Mouse (Mus musculus) limb, embryonic 10.5 days (tissue): ENCODE results near the gene Fam71a. TPM values are rescaled to one million over a fixed set of nuclear protein-coding genes. Genes with fewer than 3 reads are reported as not detected.

Experiments used
- DNase-seq: peaks from one replicate; pipeline ENCODE4 v3.0.0-alpha.2; 2017; ENCODE audit warnings: low spot score
- H3K27ac ChIP-seq: fragments of 300-500 bp; sonication (generic); 2 replicates; pipeline ENCODE4 v1.5.1; 2016; ENCODE audit warnings: mild to moderate bottlenecking
- H3K27me3 ChIP-seq: fragments of 300-500 bp; sonication (generic); 2 replicates; pipeline ENCODE4 v1.6.1; 2016; ENCODE audit warnings: low read depth, mild to moderate bottlenecking; ENCODE audit not compliant: poor library complexity, severe bottlenecking
- H3K36me3 ChIP-seq: fragments of 300-500 bp; sonication (generic); 2 replicates; pipeline ENCODE4 v1.6.1; 2016; ENCODE audit warnings: mild to moderate bottlenecking, moderate library complexity
- H3K4me1 ChIP-seq: fragments of 300-500 bp; sonication (generic); 2 replicates; pipeline ENCODE4 v1.6.1; 2016
- H3K4me3 ChIP-seq: fragments of 300-500 bp; sonication (generic); 2 replicates; pipeline ENCODE4 v1.5.1; 2016; ENCODE audit warnings: mild to moderate bottlenecking, moderate library complexity
- H3K9me3 ChIP-seq: fragments of 300-500 bp; sonication (generic); replicated peaks from 2 replicates; pipeline ENCODE4 v1.6.1; 2016; ENCODE audit warnings: mild to moderate bottlenecking
- WGBS: fragments of 180-500 bp; shearing (Covaris S2); methylation state at CpG from one replicate; pipeline ENCODE4 v1.1.7; 2016; 5-methylcytosine and 5-hydroxymethylcytosine counted together
- polyA plus RNA-seq: library from polyadenylated mRNA; unstranded; fragments of >200 nt; fragmentation: Nextera tagmentation; extraction: Ambion mirVana; gene quantifications from 2 replicates; pipeline ENCODE4 v1.2.1, GENCODE M21; 2016

The Fam71a gene
- polyA plus RNA-seq, 1 experiment from 2014 or later, result not detected

DNA sequence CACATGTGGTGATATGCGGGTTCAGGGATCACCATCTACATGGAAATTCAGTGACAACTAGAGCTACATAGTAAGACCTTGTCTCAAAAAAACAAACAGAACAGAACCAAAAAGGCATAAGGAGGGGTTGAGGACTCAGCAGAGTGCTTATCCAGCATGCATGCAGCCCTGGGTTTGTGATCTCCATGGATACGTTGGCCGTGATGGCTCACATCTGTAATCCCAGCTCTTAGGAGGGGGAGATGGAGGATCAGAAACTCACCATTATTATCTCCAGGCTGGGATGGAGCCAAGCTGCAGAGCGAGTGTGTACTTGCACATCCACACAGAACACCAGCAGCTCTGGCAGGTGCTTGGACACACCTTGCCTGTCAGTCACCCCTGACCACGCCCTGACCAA lies 32.4 kb downstream of the Fam71a start:
- H3K9me3 ChIP-seq, result 0 out of 2 replicates have a peak, but pooled peaks cover 4% of the 10 kb centered on the region
- peaks cover 5% of the 10 kb centered on the region for H3K4me1 ChIP-seq
- no peaks in the 10 kb centered on the region for H3K36me3 ChIP-seq
- no peak overlapping the region for H3K27ac ChIP-seq
- no peak overlapping the region for H3K4me3 ChIP-seq
- no peaks in the 10 kb centered on the region for H3K27me3 ChIP-seq
- no peak for DNase-seq
- WGBS, result 81% methylated on average over 5 of the region's 5 CpGs

DNA sequence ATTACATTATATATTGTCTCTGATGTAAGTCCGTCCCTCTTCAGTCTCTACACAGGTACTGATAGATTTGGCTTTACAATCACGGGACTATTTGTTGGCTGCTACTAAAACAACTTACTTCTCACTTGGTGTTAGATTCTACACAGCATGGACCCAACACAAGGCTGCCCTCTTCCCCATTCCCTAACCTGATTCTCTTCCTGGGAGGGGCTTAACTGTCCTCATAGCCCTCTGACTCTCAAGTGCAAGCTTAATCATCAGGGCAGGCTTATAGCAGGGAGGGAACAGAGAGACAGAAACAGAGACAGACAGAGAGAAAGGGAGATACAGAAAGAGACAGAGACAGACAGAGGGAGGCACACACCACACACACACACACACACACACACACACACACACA lies 32.9 kb downstream of the Fam71a start:
- WGBS, result 89% methylated on average over 2 of the region's 2 CpGs
- H3K36me3 ChIP-seq, result no peaks in the 10 kb centered on the region
- H3K27me3 ChIP-seq, result no peaks in the 10 kb centered on the region
- H3K27ac ChIP-seq, result no peak overlapping the region
- no peak overlapping the region for H3K4me3 ChIP-seq
- peaks cover 5% of the 10 kb centered on the region for H3K4me1 ChIP-seq
- no peak for DNase-seq
- 0 out of 2 replicates have a peak, but pooled peaks cover 4% of the 10 kb centered on the region for H3K9me3 ChIP-seq

DNA sequence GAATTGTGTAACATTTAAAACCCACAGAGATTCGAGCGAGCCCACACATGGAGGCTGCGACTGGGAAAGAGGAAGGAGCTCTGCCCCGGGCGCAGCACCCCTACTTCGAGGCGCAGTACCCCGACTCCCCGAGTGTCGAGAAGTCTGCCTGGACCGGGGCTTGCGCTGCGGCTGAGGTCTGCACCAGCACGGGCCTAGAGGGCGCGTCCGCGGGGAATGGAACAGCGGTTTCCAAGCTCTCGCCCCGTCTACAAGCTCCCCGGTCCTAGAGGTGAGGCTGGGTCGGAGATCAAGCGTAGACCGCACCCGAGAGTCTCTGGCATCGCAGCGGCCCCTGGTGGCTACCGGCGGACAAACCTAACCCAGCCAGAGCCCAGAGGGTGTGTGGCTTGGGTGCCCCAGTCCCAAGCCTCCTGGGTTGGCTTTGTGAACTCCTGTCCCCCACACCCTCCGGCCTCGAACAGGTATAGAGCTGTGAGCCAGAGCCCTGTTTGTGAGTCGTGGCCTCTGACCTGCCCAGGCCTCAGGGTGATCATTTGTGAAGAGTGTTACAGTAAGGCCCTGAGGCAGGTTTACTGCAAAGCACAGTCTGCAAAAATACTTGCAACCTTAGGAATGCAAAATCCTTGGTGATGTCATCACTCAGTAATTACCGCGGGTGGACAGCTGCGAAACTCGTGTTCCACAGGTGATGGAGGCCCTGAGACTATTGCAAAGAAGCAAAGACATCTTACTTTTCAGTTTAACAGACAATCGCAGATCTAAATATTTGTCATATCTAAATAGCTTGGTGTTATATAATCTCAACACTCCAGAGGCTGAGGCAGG lies 38.6 kb downstream of the Fam71a start:
- H3K27ac ChIP-seq, result 0 out of 2 replicates have a peak overlapping the region, but pooled peaks have one; percentile 20
- peaks cover 6% of the 10 kb centered on the region; the same call in 1 of the 2 replicates for H3K4me1 ChIP-seq
- H3K27me3 ChIP-seq, result peaks cover 18% of the 10 kb centered on the region
- WGBS, result 15% methylated on average over 38 of the region's 38 CpGs
- H3K4me3 ChIP-seq, result peak overlapping the region; percentile 44
- no peaks in the 10 kb centered on the region for H3K36me3 ChIP-seq
- peak; percentile 86 for DNase-seq
- H3K9me3 ChIP-seq, result 0 out of 2 replicates have a peak, but pooled peaks cover 4% of the 10 kb centered on the region

DNA sequence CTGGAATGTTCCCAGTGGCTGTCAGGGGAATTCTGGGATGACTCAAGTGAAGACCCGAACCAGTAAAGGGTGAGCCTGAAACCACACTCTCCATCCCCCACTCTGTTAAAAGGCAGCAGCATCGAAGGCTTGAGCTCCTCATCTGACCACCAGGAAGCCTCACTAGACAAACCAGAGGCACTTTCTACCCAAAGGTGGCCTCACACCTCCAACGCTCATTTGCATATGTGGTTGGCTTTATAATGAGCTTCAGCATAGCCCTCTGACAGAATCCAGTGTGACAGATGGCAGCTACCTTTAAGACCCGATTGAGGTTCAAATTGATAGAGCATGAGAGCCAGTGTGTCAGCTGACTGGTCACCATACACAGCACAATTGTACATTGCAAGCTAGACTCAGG lies 40.3 kb downstream of the Fam71a start:
- H3K4me3 ChIP-seq, result no peak overlapping the region
- peaks cover 6% of the 10 kb centered on the region; the same call in 1 of the 2 replicates for H3K4me1 ChIP-seq
- no peak overlapping the region for H3K27ac ChIP-seq
- 83% methylated on average over 4 of the region's 4 CpGs for whole genome bisulfite sequencing
- H3K27me3 ChIP-seq, result peaks cover 18% of the 10 kb centered on the region
- no peaks in the 10 kb centered on the region for H3K36me3 ChIP-seq
- no peak for DNase-seq
- no peaks in the 10 kb centered on the region for H3K9me3 ChIP-seq

DNA sequence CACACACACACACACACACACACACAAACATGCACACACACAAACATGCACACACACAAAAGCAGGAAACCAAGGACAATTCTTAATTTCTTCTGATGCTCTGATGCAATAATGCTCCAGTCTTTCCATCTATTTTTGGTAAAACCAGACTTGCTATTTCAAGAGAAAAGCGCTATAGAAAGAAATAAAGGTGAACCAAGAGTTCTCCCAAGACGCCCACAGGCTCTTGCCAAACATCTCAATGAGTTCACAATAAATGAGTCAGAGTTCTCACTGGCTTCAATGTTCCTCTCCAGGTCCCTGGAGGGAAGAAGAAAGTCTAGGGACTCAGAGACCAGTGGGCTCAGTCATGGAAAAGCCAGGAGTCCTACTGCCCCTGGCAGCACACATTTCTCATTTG lies 40.9 kb downstream of the Fam71a start:
- Histone ChIP-seq H3K4me1 (peaks cover 6% of the 10 kb centered on the region; the same call in 1 of the 2 replicates), H3K9me3 (no peaks in the 10 kb centered on the region), H3K36me3 (no peaks in the 10 kb centered on the region), H3K27me3 (peaks cover 18% of the 10 kb centered on the region), H3K27ac (no peak overlapping the region), H3K4me3 (no peak overlapping the region)
- no peak for DNase-seq
- 91% methylated on average over 2 of the region's 2 CpGs for WGBS

DNA sequence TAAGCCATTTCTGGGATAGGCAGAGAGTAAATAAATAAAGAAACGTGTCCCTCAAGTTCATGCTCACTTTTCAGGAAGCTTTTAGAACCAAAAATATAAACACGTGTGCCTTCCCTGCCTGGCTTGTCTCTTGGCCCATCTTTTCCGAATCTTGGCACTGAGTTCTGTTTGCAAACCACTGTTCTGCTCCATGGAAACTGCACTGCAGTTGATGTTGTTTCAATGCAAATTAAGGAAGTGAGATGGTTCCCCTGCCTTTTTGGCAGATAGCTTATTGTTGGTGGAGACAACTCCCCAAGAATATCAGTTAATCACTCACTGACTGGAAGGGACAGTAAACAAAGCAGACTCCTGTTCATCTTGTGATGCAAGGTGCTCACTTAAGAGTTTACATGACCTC lies 41.9 kb downstream of the Fam71a start:
- H3K27me3 ChIP-seq, result peaks cover 18% of the 10 kb centered on the region
- peaks cover 6% of the 10 kb centered on the region; the same call in 1 of the 2 replicates for H3K4me1 ChIP-seq
- WGBS, result 81% methylated on average over 3 of the region's 3 CpGs
- H3K9me3 ChIP-seq, result no peaks in the 10 kb centered on the region
- H3K27ac ChIP-seq, result no peak overlapping the region
- no peak for DNase-seq
- H3K4me3 ChIP-seq, result no peak overlapping the region
- H3K36me3 ChIP-seq, result no peaks in the 10 kb centered on the region

DNA sequence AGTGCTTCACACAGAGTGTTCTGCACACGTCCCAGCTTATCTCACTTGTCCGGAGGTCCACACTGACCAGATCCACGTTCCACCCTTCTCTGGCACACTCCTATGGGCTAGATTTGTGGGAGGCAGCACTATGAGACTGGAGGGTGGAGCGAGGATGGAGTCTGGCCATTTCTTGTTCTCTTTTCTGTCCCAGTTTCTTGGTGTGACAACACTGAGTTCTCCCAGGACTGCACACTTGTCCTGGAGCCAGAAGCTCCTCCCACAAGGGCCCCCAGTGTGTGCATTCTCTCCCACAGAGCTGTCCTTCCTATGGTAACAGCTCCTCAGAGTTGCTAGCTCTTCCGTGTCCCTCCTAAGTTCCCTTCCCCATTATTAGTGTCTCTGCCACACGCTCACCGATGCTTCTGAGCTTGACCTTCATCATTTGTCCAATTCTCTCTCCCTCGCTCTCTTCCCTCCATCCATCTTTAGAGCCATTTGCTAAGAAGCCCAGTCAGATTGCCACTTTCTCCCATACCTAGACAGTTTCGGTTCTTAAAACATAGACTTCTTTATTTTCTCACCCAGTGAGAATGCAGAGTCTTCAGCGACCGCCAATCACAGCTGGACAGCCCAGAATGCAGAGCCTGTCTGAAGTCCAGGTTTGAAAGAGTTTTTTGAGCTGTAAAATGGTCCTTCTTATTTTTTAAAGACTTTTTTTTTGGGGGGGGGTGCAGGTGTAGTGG lies 48.9 kb downstream of the Fam71a start:
- no peak for DNase-seq
- H3K4me1 ChIP-seq, result peaks cover 10% of the 10 kb centered on the region
- H3K9me3 ChIP-seq, result no peaks in the 10 kb centered on the region
- H3K27me3 ChIP-seq, result no peaks in the 10 kb centered on the region
- WGBS, result 82% methylated on average over 11 of the region's 11 CpGs
- no peak overlapping the region for H3K4me3 ChIP-seq
- H3K27ac ChIP-seq, result no peak overlapping the region
- H3K36me3 ChIP-seq, result no peaks in the 10 kb centered on the region

DNA sequence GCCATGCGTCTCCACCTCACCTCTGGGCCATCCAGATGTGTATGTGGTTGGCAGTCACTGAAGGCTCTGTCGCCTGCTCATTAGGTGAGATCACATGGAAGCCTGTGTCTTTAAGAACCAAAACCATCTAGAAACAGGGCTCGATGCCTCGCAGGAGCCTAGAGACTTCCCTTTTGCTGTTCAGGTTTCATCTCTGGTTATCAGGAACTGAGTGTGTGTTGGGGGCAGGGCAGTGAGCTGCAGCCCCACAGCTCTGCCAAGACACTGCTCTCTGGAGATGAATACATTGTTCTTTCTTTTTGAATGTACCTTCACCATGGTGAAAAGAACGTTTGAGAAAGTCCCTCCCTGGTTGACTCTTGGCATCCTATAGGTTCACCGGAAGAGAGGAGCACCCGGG lies 49.7 kb downstream of the Fam71a start:
- H3K27me3 ChIP-seq, result no peaks in the 10 kb centered on the region
- no peak for DNase-seq
- H3K27ac ChIP-seq, result no peak overlapping the region
- H3K9me3 ChIP-seq, result no peaks in the 10 kb centered on the region
- no peak overlapping the region for H3K4me3 ChIP-seq
- no peaks in the 10 kb centered on the region for H3K36me3 ChIP-seq
- H3K4me1 ChIP-seq, result peaks cover 13% of the 10 kb centered on the region
- WGBS, result 85% methylated on average over 7 of the region's 7 CpGs

Other genes starting within 250 kb of the Fam71a start
- 51.3 and 55.0 TPM in 2 replicates for gene Angel2, start 239.7 kb downstream of the Fam71a start, polyA plus RNA-seq
- gene Vash2, start 185.5 kb downstream of the Fam71a start, polyA plus RNA-seq, result 56.3 and 64.0 TPM in 2 replicates
- gene Flvcr1, start 138.7 kb downstream of the Fam71a start, polyA plus RNA-seq, result 6.9 and 8.7 TPM in 2 replicates
- gene Spata45, start 128.2 kb downstream of the Fam71a start, polyA plus RNA-seq, result not detected in 2 replicates
- 10.4 and 12.5 TPM in 2 replicates for gene Tatdn3, start 101.9 kb downstream of the Fam71a start, polyA plus RNA-seq
- gene Nsl1, start 101.8 kb downstream of the Fam71a start, polyA plus RNA-seq, result 36.3 and 37.5 TPM in 2 replicates
- 8.1 and 11.1 TPM in 2 replicates for gene Batf3, start 67.0 kb downstream of the Fam71a start, polyA plus RNA-seq
- 1.8 and 2.8 TPM in 2 replicates for gene Atf3, start 53.2 kb upstream of the Fam71a start, polyA plus RNA-seq
- 50.3 and 53.7 TPM in 2 replicates for gene Nenf, start 153.4 kb upstream of the Fam71a start, polyA plus RNA-seq
- gene Tmem206, start 161.1 kb upstream of the Fam71a start, polyA plus RNA-seq, result 25.6 and 27.0 TPM in 2 replicates
- 11.3 and 14.4 TPM in 2 replicates for gene Ppp2r5a, start 238.5 kb upstream of the Fam71a start, polyA plus RNA-seq